Mouse (Mus musculus) erythroblast, adult 5-6 weeks (primary cell): ENCODE data around the gene Selenon. TPM values are rescaled to one million over a fixed set of nuclear protein-coding genes. Genes with fewer than 3 reads are reported as not detected.
A peak's percentile ranks its signal among the peaks of the same experiment; 100 is the strongest.
"Not testable (repeated sequence)": the region's sequence is repeated elsewhere in the genome, so short reads cannot be mapped to it uniquely, and the experiment has no call there.

Experiments
- ATAC-seq: replicated peaks from 2 replicates; pipeline ENCODE4 v1.8.0; 2016; ENCODE audit warnings: moderate number of reproducible peaks, mild to moderate bottlenecking, moderate TSS enrichment, inconsistent platforms; ENCODE audit not compliant: poor library complexity, low FRiP score, severe bottlenecking
- total RNA-seq, 2 experiments: library from RNA; stranded (forward) in 1 of 2; stranded (reverse) in 1 of 2; fragments of 150-400 nt in 1 of 2; fragments of 200-764, 138-1000 nt in 1 of 2; gene quantifications; 2 replicates each; pipeline versions ENCODE4 v1.2.3 to v1.2.4; 2015 to 2017; ENCODE audit warnings: low replicate concordance in 2 of 2

The Selenon gene
- total RNA-seq, 2 experiments from 2014 or later, result 2.9 to 6.3 TPM

DNA sequence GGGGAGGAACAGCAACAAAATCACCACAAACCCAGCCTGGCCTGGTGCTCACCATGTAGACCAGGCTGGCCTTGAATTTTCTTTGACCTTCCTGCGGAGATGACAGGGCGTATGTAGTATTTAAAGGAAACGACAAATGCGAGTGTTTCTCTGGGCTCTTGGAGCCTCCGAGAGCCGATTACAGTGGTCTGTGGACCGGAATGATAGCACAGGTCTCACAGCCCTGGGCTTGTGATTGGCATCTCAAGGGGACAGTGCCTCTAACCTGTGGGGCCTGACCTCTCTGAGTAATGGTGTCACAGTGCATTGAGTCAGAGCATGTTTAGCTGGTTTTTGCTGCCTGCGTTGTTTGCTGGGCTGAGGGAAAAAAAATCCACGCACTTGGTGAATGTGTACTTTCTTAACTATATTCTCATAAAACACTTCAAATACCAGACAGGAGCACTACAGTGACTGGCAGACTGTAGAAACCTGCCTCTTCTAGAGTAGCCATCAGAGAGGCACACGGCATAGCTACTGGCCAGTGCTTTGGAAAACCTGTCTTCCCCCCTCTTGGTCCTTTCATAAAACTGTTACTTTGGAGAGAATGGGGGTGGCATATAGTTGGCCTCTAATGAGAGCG lies 37.5 kb downstream of the Selenon start:
- no peak for ATAC-seq

DNA sequence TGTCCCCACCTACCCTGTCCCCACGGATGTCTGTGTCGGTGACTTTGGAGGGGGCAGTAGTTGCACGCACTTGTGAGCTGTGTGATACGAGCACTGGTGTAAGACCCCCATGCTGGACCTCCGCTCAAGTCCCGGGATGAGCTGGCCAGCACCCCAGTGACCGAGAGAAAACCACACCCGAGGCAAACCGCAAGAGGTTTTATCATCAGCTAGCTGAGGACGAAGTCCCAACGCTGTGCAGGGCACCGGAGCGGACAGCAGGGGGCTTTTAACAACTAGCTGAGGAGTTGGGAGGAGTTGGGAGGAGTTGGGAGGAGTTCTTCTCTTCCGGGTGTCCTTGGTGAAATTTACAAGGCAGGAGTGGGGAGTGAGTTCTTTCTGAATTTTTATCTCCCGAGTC lies 39.2 kb downstream of the Selenon start:
- peak; percentile 80 for ATAC-seq

DNA sequence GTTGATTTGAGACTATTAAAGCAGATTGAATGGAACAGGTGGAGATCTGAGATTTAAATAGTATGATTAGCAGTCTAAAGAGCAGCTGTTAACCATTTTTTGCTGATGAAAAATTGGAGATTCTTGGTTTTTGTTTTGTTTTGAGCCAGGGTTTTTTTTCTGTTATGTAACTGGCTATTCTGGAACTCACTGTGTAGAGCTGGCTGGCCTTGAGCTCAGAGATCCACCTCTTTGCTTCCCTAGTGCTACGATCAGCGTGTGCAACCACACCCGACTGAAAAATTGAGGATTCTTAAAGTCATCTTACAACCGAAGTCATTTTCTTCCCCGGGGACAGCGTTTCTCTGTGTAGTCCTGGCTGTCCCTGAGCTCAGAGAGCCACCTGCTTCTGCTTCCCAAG lies 40.2 kb downstream of the Selenon start:
- ATAC-seq, result no peak

DNA sequence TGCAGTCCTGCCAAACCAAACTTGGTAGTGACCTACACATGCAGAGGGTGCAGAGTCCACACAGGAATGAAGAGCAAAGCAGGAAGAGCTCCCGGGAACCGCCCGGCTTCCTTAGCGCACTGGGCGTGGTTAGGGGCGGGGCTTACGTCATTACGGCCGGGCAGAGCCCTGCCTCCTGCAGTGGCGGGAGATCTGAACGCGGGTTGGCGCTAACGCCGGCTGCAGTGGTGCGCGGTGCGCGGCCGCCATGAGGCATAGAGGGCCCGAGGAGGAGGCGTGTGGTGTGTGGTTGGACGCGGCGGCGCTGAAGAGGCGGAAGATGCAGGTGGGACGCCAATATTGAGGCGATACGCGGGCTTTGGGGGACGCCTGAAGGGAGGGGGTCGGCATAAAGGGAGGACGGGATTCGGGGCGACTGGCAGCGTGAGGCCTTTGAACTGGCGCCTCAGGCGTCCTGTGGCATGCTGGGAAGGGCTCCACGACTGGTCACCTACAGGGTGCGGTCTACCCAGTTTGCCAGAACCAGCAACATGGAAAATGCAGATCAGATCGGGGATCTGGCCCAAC lies 41.0 kb downstream of the Selenon start, which contains the start of gene Aunip:
Gene Aunip, plus strand, starts transcription at position 155 of the 567 bp plus-strand sequence.
- peak; percentile 80 for ATAC-seq

DNA sequence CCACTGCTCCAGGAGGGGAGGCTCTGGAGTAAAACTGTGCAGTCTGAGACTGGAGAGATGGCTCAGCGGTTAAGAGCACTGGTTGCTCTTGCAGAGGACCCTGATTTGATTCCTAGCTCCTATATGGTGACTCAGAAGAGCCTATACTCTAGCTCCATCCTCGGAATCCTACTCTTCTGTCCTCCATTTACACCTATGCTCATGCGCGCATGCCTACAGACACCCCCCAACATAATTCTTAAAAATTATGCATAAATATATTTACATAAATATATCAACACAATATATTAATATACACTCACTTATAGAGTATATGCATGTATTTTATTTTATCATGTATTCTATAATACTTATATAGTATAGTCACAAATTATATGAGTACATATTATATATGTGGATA lies 41.6 kb downstream of the Selenon start:
- no peak for ATAC-seq

DNA sequence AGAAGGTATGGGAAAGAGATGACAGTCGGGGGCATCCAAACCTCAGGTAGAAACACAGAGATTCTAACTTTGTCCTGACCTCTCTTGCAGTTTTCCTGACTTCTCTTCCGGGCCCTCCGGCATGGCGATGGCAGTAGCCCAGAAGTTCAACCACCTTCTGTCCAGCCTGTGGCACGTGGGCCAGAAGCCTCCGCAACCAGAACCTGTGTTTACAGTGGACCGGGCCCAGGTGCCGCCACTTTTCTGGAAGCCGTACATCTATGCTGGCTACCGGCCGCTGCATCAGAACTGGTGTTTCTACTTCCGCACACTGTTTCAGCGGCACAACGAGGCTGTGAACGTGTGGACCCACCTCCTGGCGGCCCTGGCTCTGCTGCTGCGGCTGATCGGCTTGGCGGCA lies 45.3 kb downstream of the Selenon start:
- no peak for ATAC-seq

DNA sequence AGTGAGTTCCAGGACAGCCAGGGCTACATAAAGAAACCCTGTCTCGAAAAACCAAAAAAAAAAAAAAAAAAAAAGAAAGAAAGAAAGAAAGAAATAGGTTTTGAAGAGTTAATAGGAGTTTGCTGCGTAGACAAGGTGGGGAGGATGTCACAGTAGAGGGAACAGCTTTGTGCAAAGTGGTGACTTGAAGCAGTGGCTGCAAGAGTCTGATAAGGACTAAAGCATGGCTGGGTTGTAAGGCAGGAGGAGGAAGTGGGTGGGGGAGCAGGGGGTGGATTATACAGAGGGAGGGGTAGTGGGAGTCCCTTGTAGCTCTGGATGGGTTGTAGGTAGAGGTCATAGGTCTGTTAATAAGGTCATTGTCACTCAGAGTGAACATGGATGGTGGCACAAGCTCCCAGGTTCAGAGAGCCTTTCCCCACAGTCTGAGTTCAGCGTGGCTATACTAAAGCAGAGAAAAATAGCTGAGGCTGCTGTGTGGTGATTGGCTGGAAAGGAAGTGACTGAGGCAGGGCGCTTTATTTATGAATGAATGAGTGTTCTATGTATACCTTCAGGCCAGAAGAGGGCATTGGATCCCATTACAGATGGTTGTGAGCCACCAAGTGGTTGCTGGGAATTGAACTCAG lies 45.9 kb downstream of the Selenon start:
- ATAC-seq, result peak; percentile 83

DNA sequence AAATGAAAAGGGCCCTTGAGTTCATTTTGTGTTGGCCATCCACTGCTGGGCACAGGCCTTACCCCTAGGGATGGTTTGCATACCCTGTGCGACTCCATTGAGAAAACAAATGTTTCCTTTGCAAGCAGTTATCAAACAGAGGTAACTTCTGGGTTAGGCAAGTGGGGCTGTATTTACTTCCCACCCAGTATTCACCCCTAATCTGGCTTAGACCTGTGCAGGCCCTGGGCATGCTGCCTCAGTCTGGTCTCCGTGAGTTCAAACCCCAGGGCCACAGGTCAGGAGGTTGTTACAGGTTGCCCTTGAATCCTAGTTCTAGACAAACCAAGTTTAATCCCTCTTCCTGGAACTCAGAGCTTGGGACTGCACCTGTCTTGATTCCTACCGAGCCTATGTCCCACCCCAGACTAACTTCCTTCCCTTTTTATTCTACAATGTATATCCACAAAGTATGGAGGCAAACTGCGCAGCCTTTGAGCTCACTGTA lies 46.6 kb downstream of the Selenon start:
- no peak for ATAC-seq

DNA sequence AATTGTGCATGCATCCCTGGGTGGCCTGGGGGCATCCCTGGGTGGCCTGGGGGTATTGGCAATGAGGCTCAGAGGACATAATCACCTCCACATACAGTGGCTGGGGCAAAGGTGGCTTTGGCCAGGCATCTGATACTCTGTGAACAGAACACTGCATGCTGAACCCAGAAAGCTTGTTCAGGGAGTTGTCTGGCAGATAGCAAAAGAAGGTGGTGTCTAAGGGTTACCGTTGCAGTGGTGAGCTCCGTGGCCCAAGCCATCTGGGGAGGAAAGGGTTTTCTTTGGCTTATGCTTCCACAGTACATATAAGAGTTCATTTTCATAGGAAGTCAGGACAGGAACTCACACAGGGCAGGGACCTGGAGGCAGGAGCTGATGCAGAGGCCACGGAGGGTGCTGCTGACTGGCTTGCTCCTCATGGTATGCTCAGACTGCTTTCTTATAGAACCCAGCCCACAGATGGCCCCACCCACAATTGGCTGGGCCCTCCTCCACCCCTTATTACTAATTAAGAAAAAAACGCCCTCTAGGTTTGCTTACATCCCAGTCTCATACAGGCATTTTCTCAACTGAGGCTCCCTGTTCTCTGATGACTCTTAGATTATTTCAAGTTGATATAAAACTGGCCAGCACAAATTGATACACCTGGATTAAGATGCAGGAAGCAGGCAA lies 48.1 kb downstream of the Selenon start:
- peak; percentile 64; the same call in 1 of the 2 replicates for ATAC-seq

DNA sequence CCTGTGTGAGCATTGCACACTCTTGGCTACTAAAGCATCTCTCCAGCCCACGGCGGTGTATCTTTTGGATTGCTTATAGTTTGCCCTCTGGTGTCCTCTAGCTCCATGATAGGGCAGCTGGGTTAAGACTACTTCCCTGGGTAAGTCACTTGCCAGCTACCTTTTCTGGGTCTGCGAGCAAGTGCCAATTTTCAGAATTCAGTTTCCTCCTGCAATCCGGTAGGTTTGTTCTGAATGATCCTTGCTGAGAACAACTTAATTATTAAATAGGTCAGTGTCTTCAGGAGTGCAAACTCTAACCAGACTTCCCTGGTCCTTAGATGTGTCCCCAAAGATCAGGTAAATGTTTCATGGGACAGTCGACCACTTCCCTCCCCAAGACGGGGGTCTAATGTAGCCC lies 50.9 kb downstream of the Selenon start:
- no peak for ATAC-seq

DNA sequence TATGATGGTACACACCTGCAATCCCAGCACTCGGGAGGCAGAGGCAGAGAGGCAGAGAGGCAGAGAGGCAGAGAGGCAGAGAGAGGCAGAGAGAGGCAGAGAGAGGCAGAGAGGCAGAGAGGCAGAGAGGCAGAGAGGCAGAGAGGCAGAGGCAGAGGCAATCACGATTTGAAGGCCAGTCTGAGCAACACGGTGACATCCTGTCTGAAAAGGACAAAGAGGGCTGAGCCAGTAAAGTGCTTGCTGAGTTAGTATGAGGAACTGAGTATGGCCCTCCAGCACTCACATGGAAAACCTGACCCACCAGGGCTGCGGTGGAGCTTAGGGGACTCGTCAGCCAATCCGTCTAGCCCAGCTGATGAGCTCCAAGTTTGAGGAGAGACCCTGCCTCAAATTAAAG lies 53.0 kb downstream of the Selenon start:
- ATAC-seq, result not testable (repeated sequence)

DNA sequence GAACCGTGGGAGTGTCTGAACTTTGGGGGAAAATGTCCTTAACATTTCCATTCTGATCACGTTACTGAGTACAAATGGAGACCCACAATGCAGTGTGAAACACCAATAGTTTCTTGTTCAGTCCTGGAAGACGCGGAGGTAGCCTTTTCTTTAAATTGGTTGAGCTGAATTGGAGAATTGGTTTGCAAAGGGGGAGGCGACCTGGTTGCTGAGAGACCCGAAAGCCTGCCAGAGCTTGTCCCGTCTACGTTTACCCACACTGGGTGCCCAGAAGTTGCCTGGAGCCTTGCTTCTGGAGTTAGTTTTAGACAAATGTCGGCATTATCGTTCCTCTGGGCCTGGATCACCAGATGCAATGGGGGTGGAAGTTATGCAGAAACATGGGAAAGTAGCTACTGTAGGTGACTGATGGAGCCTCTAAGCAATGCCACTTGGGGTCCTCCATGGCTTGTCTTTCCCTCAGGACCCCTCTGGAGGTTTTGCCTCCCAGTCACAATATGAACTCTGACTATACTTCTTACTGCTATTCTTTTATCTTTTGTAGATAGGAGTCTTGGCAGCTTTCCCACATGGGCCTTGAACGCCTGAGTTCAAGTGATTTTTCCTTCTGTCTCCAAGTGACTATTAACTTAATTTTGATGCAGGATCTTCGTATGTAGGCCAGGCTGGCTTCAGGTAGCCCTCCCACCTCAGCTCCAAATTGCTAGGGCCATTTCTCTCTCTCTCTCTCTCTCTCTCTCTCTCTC lies 53.8 kb downstream of the Selenon start:
- ATAC-seq, result no peak

DNA sequence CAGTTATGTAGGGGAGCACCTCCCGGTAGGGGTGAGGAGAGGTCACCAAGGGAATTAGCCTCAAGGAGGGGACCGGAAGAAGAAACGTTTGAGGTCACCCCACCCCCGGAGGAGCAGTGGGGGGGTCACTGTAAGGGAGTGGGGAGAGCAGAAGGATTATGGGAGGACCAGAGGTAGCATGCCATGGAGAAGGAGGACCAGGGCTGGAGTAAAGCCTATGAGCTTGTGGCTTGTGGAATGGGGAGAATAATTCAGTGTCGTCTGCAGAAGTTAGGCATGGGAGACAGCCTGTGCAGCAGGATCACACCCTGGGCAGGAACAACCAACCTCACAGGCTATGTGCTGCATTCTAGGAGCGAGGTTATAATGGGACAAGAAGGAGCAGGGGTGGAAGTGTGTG lies 54.7 kb downstream of the Selenon start:
- no peak for ATAC-seq

DNA sequence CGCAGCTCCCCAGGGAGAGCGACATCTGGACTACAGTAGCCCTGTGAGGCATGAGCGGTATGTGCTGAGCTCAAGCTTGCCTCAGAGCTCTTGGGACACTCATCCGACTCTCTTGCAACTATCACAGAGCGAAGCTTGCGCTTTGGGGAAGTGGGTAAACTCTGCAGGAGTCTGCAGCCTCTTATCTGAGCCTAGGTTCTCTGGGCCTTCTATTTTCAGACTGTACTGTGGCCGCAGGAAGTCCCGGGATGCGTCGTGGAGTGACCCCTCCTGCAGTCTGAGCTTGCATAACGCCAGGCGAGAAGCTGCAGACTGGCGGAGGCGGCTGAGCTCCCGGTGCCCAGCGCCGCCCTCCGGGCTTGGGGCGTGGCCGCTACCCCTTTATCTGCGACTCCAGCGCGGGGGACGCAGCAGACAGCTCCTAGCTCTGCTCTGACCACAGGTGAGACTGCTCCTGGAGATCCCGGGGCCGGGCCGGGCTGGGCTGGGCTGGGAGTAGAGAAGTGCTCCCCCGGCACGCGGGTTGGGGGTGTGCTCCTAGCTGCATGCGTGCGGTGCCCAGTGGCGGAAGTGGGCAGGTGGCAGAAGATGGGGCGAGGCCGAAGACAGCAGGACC lies 55.3 kb downstream of the Selenon start, which contains the start of gene Paqr7:
Gene Paqr7, plus strand, starts transcription at position 103 of the 616 bp plus-strand sequence.
- ATAC-seq, result peak; percentile 87

DNA sequence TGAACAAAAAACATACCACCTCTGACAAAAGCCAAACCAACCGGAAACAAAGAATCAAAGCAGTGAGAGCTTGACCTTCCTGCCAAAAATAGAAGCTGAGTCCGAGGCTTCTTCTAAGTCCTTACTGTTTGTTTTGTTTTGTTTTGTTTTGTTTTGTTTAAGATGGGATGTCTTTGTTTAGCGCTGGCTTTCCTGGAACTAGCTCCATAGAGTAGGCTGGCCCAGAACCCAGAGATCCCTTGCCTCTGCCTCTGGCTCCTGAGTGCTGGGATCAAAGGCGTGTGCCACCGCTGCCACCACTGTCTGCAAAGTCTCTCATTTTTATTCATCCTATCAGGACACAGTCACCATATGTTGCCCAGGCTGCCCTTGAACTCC lies 56.4 kb downstream of the Selenon start:
- no peak for ATAC-seq

DNA sequence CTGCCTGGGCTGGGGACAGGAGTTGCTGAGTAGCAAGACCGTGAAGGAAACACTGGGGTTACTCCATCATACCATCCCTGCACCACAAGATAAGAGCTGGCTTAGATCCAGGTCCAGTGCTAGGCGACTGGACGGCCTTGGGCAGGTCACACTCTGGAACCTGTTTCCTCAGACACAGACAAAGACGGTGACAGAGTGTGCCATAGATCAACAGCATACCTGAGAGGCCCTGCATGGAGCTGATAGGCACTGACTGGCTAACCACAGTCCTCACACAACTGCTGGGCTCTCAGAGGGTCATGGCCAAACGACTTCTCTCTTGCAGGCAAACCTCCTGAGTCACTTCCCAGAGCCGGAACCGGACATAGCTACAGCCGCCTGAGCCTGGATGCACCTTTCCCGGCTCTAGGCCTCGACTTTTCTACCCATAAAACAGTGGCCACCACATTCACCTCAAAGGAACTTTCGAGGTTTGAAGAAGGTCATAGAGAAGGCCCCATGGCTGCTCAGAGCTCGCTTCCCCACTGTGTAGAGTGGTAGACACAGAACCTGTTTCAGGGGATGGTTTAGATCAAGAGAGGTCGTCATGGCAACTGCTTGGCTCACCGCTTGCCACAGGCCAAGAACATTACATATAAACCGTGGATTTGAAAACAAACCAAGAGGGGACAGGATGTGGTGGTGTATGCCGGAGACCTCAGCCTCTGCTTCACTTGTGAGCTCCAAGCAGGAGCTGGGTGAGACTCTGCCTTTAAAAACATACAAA lies 57.0 kb downstream of the Selenon start:
- peak; percentile 79 for ATAC-seq

DNA sequence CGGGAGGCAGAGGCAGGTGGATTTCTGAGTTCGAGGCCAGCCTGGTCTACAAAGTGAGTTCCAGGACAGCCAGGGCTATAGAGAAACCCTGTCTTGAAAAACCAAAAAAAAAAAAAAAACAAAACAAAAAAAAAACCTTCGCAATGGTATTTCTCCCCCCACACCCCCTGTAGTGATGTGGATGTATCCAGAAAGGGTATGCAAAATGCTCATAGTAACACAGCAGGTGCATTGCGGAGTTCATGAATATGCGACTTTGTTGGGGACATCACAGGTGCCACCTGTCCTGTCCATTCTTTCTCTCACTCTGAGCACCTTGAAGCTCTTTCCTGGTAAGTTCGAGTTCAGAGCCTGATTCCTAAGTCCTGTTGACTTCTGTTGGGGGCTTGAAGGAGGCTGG lies 57.8 kb downstream of the Selenon start:
- ATAC-seq, result not testable (repeated sequence)

DNA sequence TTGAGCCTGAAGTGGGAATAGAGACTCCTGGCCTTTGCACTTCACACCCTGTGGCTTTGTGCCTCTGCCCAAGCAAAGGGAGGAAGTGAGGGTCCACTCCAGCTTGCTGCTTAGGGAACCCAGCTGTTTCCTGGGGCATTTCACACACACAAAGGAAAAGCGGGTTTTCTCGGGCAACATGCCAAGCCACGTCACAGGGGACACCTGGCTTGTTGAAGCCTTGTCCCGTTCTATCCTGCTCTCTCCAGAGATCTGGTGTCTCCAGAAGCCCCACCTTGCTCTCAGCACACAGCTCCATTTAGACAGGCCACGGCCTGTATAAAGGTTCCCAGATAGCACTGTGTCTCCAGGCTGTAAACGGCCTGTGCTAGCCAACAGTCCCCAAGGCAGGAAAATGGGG lies 60.2 kb downstream of the Selenon start:
- ATAC-seq, result no peak
